Mouse (Mus musculus): ENCODE data around the gene H2-Q7.
A peak's percentile ranks its signal among the peaks of the same experiment; 100 is the strongest.
"Not testable (repeated sequence)": the region's sequence is repeated elsewhere in the genome, so short reads cannot be mapped to it uniquely, and the experiment has no call there.

H2-Q7 gene

GRCm38 (mm10) chr17:35438885-35439284, at the start of gene H2-Q7:
Gene H2-Q7, plus strand, starts transcription at chr17:35439155.
- peak; percentile 57 for DNase-seq

GRCm38 (mm10) chr17:35389796-35390195, 49.2 kb upstream of the H2-Q7 start:
- not testable (repeated sequence) for DNase-seq

- not testable (repeated sequence) for DNase-seq
Observed at GRCm38 (mm10) chr17:35392671-35393070, 46.3 kb upstream of the H2-Q7 start.

- not testable (repeated sequence) for DNase-seq
Observed at GRCm38 (mm10) chr17:35393864-35394800, 44.8 kb upstream of the H2-Q7 start.

- DNase-seq = not testable (repeated sequence)
Observed at GRCm38 (mm10) chr17:35396956-35397355, 42.0 kb upstream of the H2-Q7 start.

GRCm38 (mm10) chr17:35413057-35413456, 25.9 kb upstream of the H2-Q7 start:
- DNase-seq = not testable (repeated sequence)

- not testable (repeated sequence) for DNase-seq
Observed at GRCm38 (mm10) chr17:35415273-35416129, 23.5 kb upstream of the H2-Q7 start.

- DNase-seq = no peak
Observed at GRCm38 (mm10) chr17:35418772-35419171, 20.2 kb upstream of the H2-Q7 start.

GRCm38 (mm10) chr17:35419564-35419963, 19.4 kb upstream of the H2-Q7 start:
- not testable (repeated sequence) for DNase-seq

GRCm38 (mm10) chr17:35420206-35420810, 18.6 kb upstream of the H2-Q7 start:
- DNase-seq = not testable (repeated sequence)

GRCm38 (mm10) chr17:35421331-35421730, 17.6 kb upstream of the H2-Q7 start:
- not testable (repeated sequence) for DNase-seq

- not testable (repeated sequence) for DNase-seq
Observed at GRCm38 (mm10) chr17:35422360-35422759, 16.6 kb upstream of the H2-Q7 start.

- DNase-seq = not testable (repeated sequence)
Observed at GRCm38 (mm10) chr17:35423131-35423810, 15.7 kb upstream of the H2-Q7 start.

- not testable (repeated sequence) for DNase-seq
Observed at GRCm38 (mm10) chr17:35424106-35424505, 14.8 kb upstream of the H2-Q7 start.

- DNase-seq = not testable (repeated sequence)
Observed at GRCm38 (mm10) chr17:35424624-35425416, 14.1 kb upstream of the H2-Q7 start, which contains the start of gene H2-Q6. Gene H2-Q6, plus strand, starts transcription at chr17:35424850.

GRCm38 (mm10) chr17:35425474-35425873, 13.5 kb upstream of the H2-Q7 start:
- not testable (repeated sequence) for DNase-seq

- not testable (repeated sequence) for DNase-seq
Observed at GRCm38 (mm10) chr17:35428883-35429282, 10.1 kb upstream of the H2-Q7 start.

GRCm38 (mm10) chr17:35430671-35431070, 8.3 kb upstream of the H2-Q7 start:
- not testable (repeated sequence) for DNase-seq

GRCm38 (mm10) chr17:35432167-35432566, 6.8 kb upstream of the H2-Q7 start:
- DNase-seq = not testable (repeated sequence)

GRCm38 (mm10) chr17:35434836-35435235, 4.1 kb upstream of the H2-Q7 start:
- DNase-seq = not testable (repeated sequence)

- not testable (repeated sequence) for DNase-seq
Observed at GRCm38 (mm10) chr17:35435577-35435976, 3.4 kb upstream of the H2-Q7 start.
